Mouse (Mus musculus) cerebellum, postnatal 4 days (tissue): ENCODE results near the gene Cdkn2d.
"Not testable (repeated sequence)": the region's sequence is repeated elsewhere in the genome, so short reads cannot be mapped to it uniquely, and the experiment has no call there.

ENCODE experiments used
- DNase-seq, 2 experiments: peaks; one replicate each; pipeline ENCODE4 v3.0.0; 2022; ENCODE audit warnings: low spot score in 2 of 2, mixed read lengths in 1 of 2

The Cdkn2d gene

GRCm38 (mm10) chr9:21318792-21319191 lies 27.6 kb upstream of the Cdkn2d start:
- no peak for DNase-seq

GRCm38 (mm10) chr9:21316696-21317095 lies 25.5 kb upstream of the Cdkn2d start:
- DNase-seq = no peak

GRCm38 (mm10) chr9:21315421-21315820 lies 24.2 kb upstream of the Cdkn2d start:
- DNase-seq = no peak

GRCm38 (mm10) chr9:21314367-21315140 lies 23.3 kb upstream of the Cdkn2d start:
- no peak for DNase-seq

GRCm38 (mm10) chr9:21313394-21313793 lies 22.2 kb upstream of the Cdkn2d start:
- DNase-seq = peak; percentile 77 to 87

- no peak for DNase-seq
Observed at GRCm38 (mm10) chr9:21312134-21312533, 20.9 kb upstream of the Cdkn2d start, which contains the start of gene Ap1m2. Gene Ap1m2 (minus strand): TSS chr9:21312337.

GRCm38 (mm10) chr9:21311695-21312094 lies 20.5 kb upstream of the Cdkn2d start:
- no peak for DNase-seq

- DNase-seq = no peak
Observed at GRCm38 (mm10) chr9:21309150-21309741, 18.0 kb upstream of the Cdkn2d start.

GRCm38 (mm10) chr9:21305065-21305464 lies 13.9 kb upstream of the Cdkn2d start:
- no peak for DNase-seq

GRCm38 (mm10) chr9:21299014-21299413 lies 7.8 kb upstream of the Cdkn2d start:
- no peak for DNase-seq

GRCm38 (mm10) chr9:21292271-21292670 lies 1.1 kb upstream of the Cdkn2d start:
- DNase-seq = no peak

GRCm38 (mm10) chr9:21291868-21292267 lies 661 bp upstream of the Cdkn2d start:
- DNase-seq = not testable (repeated sequence)

GRCm38 (mm10) chr9:21290589-21290988 lies 618 bp downstream of the Cdkn2d start:
- DNase-seq = no peak

GRCm38 (mm10) chr9:21289337-21289671 lies 1.9 kb downstream of the Cdkn2d start:
- DNase-seq = no peak

- DNase-seq = no peak
Observed at GRCm38 (mm10) chr9:21288404-21289336, 2.5 kb downstream of the Cdkn2d start.

GRCm38 (mm10) chr9:21287571-21288402 lies 3.4 kb downstream of the Cdkn2d start, which contains the start of gene Kri1:
Gene Kri1 (minus strand): TSS chr9:21287969.
- DNase-seq = peak; percentile 92 to 94

- DNase-seq = no peak
Observed at GRCm38 (mm10) chr9:21286753-21287152, 4.5 kb downstream of the Cdkn2d start.

- DNase-seq = no peak
Observed at GRCm38 (mm10) chr9:21283994-21284393, 7.2 kb downstream of the Cdkn2d start.

GRCm38 (mm10) chr9:21283591-21283990 lies 7.6 kb downstream of the Cdkn2d start:
- DNase-seq = no peak

GRCm38 (mm10) chr9:21277776-21278175 lies 13.4 kb downstream of the Cdkn2d start:
- DNase-seq = no peak

GRCm38 (mm10) chr9:21276307-21276706 lies 14.9 kb downstream of the Cdkn2d start:
- no peak for DNase-seq
